Mouse (Mus musculus) small intestine, adult 2 months (tissue): ENCODE results near the gene Fam102a. TPM values are rescaled to one million over a fixed set of nuclear protein-coding genes. Genes with fewer than 3 reads are reported as not detected.

ENCODE experiments used
- H3K27ac ChIP-seq: fragments of 200-500 bp; 2 replicates; pipeline ENCODE4 v1.5.1; 2012; ENCODE audit warnings: low read depth, low read length, control low read depth, inconsistent platforms; ENCODE audit not compliant: insufficient read depth
- H3K27me3 ChIP-seq: fragments of 200-500 bp; 2 replicates; pipeline ENCODE4 v1.6.1; 2012; ENCODE audit warnings: mild to moderate bottlenecking, moderate library complexity, low read length, inconsistent platforms; ENCODE audit not compliant: control insufficient read depth, insufficient read depth
- H3K36me3 ChIP-seq: fragments of 200-500 bp; 2 replicates; pipeline ENCODE4 v1.6.1; 2012; ENCODE audit warnings: mild to moderate bottlenecking, low read length, control low read depth, inconsistent platforms; ENCODE audit not compliant: control insufficient read depth, insufficient read depth
- H3K4me1 ChIP-seq: fragments of 200-500 bp; 2 replicates; pipeline ENCODE4 v1.6.1; 2012; ENCODE audit warnings: low read length, inconsistent platforms, mixed read lengths; ENCODE audit not compliant: control insufficient read depth, insufficient read depth, insufficient read length
- H3K4me3 ChIP-seq: fragments of 200-500 bp; 2 replicates; pipeline ENCODE4 v1.5.1; 2012; ENCODE audit warnings: low read depth, mild to moderate bottlenecking, control low read depth, inconsistent platforms, low read length, moderate library complexity
- CTCF ChIP-seq: fragments of 200-500 bp; IDR thresholded peaks from 2 replicates; pipeline ENCODE4 v1.5.1; 2012; ENCODE audit warnings: low read depth, mild to moderate bottlenecking, control low read depth, inconsistent platforms, low read length, moderate library complexity, mixed read lengths; ENCODE audit not compliant: insufficient replicate concordance, insufficient read length; ENCODE audit errors: extremely low read depth
- POLR2A ChIP-seq: fragments of 200-500 bp; IDR thresholded peaks from 2 replicates; pipeline ENCODE4 v1.6.1; 2012; ENCODE audit warnings: low read depth, mild to moderate bottlenecking, control low read depth, inconsistent platforms, low read length, moderate library complexity
- WGBS: fragments of 180-500 bp; shearing (Covaris S2); methylation state at CpG from one replicate; pipeline ENCODE4 v1.1.7; 2018; 5-methylcytosine and 5-hydroxymethylcytosine counted together
- polyA plus RNA-seq: library from polyadenylated mRNA; depleted of rRNA; stranded (reverse); fragments of >200 nt; gene quantifications from 2 replicates; pipeline ENCODE4 v1.2.3, GENCODE M21; 2012

The Fam102a gene
- polyA plus RNA-seq, 1 experiment, result 96.2 TPM

- TF ChIP-seq POLR2A, result no peak
- no peak for TF ChIP-seq CTCF
- peaks cover 42% of the 10 kb centered on the region; the same call in 1 of the 2 replicates for H3K4me1 ChIP-seq
- H3K27me3 ChIP-seq, result no peaks in the 10 kb centered on the region
- peak overlapping the region; percentile 100 for H3K27ac ChIP-seq
- 21% methylated on average over 5 of the region's 5 CpGs for WGBS
- no peaks in the 10 kb centered on the region for H3K36me3 ChIP-seq
- H3K4me3 ChIP-seq, result peak overlapping the region; percentile 97
These were observed 2.8 kb downstream of the Fam102a start for GRCm38 (mm10) chr2:32537941-32538340.

GRCm38 (mm10) chr2:32538461-32538860, 3.3 kb downstream of the Fam102a start:
- TF ChIP-seq POLR2A (no peak), CTCF (no peak)
- WGBS, result 13% methylated on average over 4 of the region's 4 CpGs
- Histone ChIP-seq H3K4me1 (peaks cover 47% of the 10 kb centered on the region; the same call in 1 of the 2 replicates), H3K27ac (peak overlapping the region; percentile 100), H3K27me3 (no peaks in the 10 kb centered on the region), H3K36me3 (no peaks in the 10 kb centered on the region), H3K4me3 (peak overlapping the region; percentile 97)

- 21% methylated on average over 14 of the region's 14 CpGs for WGBS
These were observed 4.4 kb downstream of the Fam102a start for GRCm38 (mm10) chr2:32539452-32539981.

GRCm38 (mm10) chr2:32541333-32541908, 6.3 kb downstream of the Fam102a start:
- TF ChIP-seq CTCF, result no peak
- TF ChIP-seq POLR2A, result no peak
- peak overlapping the region; percentile 75 for H3K27ac ChIP-seq
- 36% methylated on average over 2 of the region's 2 CpGs for WGBS

More at GRCm38 (mm10) chr2:32539452-32539981, 4.4 kb downstream of the Fam102a start:
- H3K27me3 ChIP-seq, result no peaks in the 10 kb centered on the region
- H3K4me1 ChIP-seq, result peaks cover 45% of the 10 kb centered on the region; the same call in 1 of the 2 replicates
- H3K4me3 ChIP-seq, result peak overlapping the region; percentile 40
- TF ChIP-seq CTCF (no peak), POLR2A (no peak)
- H3K36me3 ChIP-seq, result 0 out of 2 replicates have a peak, but pooled peaks cover 5% of the 10 kb centered on the region
- peak overlapping the region; percentile 100 for H3K27ac ChIP-seq

GRCm38 (mm10) chr2:32541986-32542573, 6.9 kb downstream of the Fam102a start:
- WGBS, result 22% methylated on average over 4 of the region's 4 CpGs
- H3K4me3 ChIP-seq, result no peak overlapping the region
- H3K36me3 ChIP-seq, result peaks cover 10% of the 10 kb centered on the region; the same call in 1 of the 2 replicates
- H3K27me3 ChIP-seq, result no peaks in the 10 kb centered on the region
- peak overlapping the region; percentile 75 for H3K27ac ChIP-seq
- TF ChIP-seq POLR2A, result no peak
- TF ChIP-seq CTCF, result no peak
- peaks cover 57% of the 10 kb centered on the region; the same call in 1 of the 2 replicates for H3K4me1 ChIP-seq

More at GRCm38 (mm10) chr2:32541333-32541908, 6.3 kb downstream of the Fam102a start:
- Histone ChIP-seq H3K27me3 (no peaks in the 10 kb centered on the region), H3K4me1 (peaks cover 52% of the 10 kb centered on the region; the same call in 1 of the 2 replicates), H3K36me3 (peaks cover 10% of the 10 kb centered on the region; the same call in 1 of the 2 replicates), H3K4me3 (peak overlapping the region; percentile 6; the same call in 1 of the 2 replicates)

- H3K4me3 ChIP-seq, result no peak overlapping the region
- no peak for TF ChIP-seq CTCF
- no peak for TF ChIP-seq POLR2A
- H3K4me1 ChIP-seq, result peaks cover 60% of the 10 kb centered on the region; the same call in 1 of the 2 replicates
- no peak overlapping the region for H3K27ac ChIP-seq
- no peaks in the 10 kb centered on the region for H3K27me3 ChIP-seq
- peaks cover 10% of the 10 kb centered on the region; the same call in 1 of the 2 replicates for H3K36me3 ChIP-seq
- 22% methylated on average over 3 of the region's 3 CpGs for WGBS
These were observed 7.9 kb downstream of the Fam102a start for GRCm38 (mm10) chr2:32543031-32543449.

GRCm38 (mm10) chr2:32546951-32547350, 11.8 kb downstream of the Fam102a start:
- peaks cover 10% of the 10 kb centered on the region; the same call in 1 of the 2 replicates for H3K36me3 ChIP-seq
- WGBS, result 86% methylated on average over 1 of the region's 1 CpGs
- TF ChIP-seq POLR2A (no peak), CTCF (no peak)
- no peak overlapping the region for H3K4me3 ChIP-seq
- H3K27me3 ChIP-seq, result no peaks in the 10 kb centered on the region
- peaks cover 52% of the 10 kb centered on the region for H3K4me1 ChIP-seq
- H3K27ac ChIP-seq, result peak overlapping the region; percentile 34
